Mouse (Mus musculus) gastrocnemius, postnatal 36 days (tissue): ENCODE results near the gene Arid1b. TPM values are rescaled to one million over a fixed set of nuclear protein-coding genes. Genes with fewer than 3 reads are reported as not detected.

Experiments used
- DNase-seq, 2 experiments: peaks; one replicate each; pipeline ENCODE4 v3.0.0; 2022
- intact Hi-C: fragments of 180-260 bp; cut with DNase I; formaldehyde crosslinking; loops from one replicate; pipeline ENCODE4 v1.15.1; 2025
- total RNA-seq, 2 experiments: library from RNA; stranded (reverse); gene quantifications; 2 replicates each; pipeline ENCODE4 v1.2.3; 2021

Arid1b gene
- total RNA-seq, 2 experiments from 2014 or later: 28.6 to 31.6 TPM

DNA sequence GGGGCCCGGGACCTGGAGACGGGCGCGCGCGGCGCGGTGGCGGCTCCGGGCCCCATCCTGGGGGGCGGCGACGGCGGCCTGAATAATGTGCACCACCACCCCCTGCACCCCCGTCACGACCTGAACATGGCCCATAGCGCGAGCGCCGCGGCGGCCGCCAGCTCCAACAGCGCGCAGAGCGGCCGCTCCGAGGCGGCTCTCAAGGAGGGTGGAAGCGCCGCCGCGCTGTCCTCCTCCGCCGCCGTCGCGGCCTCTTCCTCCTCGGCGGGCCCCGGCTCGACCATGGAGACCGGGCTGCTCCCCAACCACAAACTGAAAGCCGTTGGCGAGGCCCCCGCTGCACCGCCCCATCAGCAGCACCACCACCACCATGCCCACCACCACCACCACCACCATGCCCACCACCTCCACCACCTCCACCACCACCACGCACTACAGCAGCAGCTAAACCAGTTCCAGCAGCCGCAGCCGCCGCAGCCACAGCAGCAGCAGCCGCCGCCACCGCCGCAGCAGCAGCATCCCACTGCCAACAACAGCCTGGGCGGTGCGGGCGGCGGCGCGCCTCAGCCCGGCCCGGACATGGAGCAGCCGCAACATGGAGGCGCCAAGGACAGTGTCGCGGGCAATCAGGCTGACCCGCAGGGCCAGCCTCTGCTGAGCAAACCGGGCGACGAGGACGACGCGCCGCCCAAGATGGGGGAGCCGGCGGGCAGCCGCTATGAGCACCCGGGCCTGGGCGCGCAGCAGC is 855 bp downstream of the Arid1b start:
- peak; percentile 56 to 72 for DNase-seq
- intact Hi-C loops: loop anchor here (1.0 to 5.0 kb wide), 3 partner anchors 87 to 218 kb away; no protein-coding TSS in a partner anchor

DNA sequence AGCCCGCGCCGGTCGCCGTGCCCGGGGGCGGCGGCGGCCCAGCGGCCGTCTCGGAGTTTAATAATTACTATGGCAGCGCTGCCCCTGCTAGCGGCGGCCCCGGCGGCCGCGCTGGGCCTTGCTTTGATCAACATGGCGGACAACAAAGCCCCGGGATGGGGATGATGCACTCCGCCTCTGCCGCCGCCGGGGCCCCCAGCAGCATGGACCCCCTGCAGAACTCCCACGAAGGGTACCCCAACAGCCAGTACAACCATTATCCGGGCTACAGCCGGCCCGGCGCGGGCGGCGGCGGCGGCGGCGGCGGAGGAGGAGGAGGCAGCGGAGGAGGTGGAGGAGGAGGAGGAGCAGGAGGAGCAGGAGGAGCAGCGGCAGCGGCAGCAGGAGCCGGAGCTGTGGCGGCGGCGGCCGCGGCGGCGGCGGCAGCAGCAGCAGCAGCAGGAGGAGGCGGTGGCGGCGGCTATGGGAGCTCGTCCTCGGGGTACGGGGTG is 1.5 kb downstream of the Arid1b start:
- intact Hi-C loops: no loop called here
- peak in 1 of 2 experiments; percentile 69 for DNase-seq

DNA sequence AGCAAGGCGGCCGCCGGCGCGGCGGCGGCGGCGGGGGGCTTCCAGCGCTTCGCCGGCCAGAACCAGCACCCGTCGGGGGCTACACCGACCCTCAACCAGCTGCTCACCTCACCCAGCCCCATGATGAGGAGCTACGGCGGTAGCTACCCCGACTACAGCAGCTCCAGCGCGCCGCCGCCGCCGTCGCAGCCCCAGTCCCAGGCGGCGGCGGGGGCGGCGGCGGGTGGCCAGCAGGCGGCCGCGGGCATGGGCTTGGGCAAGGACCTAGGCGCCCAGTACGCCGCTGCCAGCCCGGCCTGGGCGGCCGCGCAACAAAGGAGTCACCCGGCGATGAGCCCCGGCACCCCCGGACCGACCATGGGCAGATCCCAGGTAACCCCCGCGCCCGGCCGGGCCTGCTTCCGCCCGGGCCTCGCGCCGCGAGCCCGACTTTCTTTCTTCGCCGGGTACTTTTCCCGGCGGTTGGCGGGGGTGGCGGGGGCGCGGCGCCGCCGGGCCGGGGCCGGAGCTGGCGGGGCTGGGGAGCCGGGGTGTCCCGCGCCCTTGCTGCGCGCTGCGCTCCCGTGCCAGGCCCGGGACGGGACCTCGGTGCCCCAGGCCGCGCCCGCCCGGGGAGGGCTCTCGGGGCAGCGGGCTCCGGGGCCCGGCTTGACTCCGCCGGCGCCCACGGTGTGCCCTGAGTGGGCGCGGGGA is 2.1 kb downstream of the Arid1b start:
- intact Hi-C loops: no loop called here
- peak; percentile 50 to 65 for DNase-seq

DNA sequence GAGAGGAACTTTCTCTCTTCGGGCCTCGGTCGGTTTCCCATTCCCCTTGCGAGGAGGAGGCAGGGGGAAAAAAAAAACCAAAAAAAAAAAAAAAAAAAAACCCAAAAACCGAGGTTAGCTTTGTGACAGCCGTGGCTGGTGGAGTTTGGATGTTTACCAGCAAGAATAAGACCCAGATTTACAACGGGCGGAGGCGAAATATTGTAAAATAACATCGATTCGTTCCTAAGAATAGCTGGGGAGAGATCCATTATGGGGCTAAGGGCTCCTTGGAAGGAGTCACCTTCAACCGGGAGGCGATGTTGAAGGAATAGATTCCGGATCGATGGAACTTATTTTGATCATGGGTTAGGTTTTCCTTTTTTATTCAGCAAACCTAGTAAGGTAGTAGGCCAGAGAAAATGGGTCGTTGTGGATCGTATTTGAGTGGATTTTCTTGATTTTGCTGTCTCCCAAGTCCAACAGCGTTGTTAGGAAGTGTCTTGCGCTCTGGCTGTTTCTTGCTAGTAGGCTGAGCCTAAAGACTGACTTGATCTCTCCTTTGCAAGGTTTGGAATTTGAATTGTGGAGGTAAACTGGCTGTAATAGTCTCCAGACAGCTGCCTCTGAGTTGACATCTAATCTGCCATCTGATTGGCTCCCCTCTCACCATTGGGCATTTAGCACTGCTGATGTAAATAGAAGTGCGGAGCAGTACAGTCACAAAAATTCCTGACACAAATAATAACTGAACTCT is 2.9 kb downstream of the Arid1b start:
- intact Hi-C loops: no loop called here
- no peak for DNase-seq

DNA sequence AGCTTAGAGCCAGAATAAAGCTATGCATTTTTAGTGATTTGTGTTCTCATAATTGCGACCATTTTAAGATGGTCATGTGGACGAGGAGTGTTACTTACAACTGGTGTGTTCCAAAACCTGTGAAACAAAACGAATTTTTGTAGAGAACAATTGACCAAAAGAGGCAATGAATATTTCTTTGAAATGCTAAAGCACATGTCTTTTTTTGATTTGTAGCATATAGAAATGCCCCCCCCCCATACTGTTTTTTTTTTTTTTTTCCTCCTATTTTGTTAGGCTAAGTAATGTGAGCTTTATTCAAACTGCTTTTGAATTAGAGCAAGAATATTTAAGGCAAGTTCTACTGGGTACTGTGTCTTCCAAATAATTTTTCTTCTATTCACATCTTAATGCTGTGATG is 3.8 kb downstream of the Arid1b start:
- intact Hi-C loops: no loop called here
- no peak for DNase-seq

- no peak for DNase-seq
- intact Hi-C loops: no loop called here
These were observed 5.1 kb downstream of the Arid1b start for GRCm38 (mm10) chr17:4999256-4999655.

GRCm38 (mm10) chr17:5000001-5000400 is 5.9 kb downstream of the Arid1b start:
- intact Hi-C loops: loop anchor here (5.0 kb wide), 1 partner anchor 77 kb away; no protein-coding TSS in a partner anchor
- DNase-seq: no peak

GRCm38 (mm10) chr17:5000871-5001270 is 6.7 kb downstream of the Arid1b start:
- DNase-seq: no peak
- intact Hi-C loops: loop anchor here (5.0 kb wide), 1 partner anchor 76 kb away; no protein-coding TSS in a partner anchor

DNA sequence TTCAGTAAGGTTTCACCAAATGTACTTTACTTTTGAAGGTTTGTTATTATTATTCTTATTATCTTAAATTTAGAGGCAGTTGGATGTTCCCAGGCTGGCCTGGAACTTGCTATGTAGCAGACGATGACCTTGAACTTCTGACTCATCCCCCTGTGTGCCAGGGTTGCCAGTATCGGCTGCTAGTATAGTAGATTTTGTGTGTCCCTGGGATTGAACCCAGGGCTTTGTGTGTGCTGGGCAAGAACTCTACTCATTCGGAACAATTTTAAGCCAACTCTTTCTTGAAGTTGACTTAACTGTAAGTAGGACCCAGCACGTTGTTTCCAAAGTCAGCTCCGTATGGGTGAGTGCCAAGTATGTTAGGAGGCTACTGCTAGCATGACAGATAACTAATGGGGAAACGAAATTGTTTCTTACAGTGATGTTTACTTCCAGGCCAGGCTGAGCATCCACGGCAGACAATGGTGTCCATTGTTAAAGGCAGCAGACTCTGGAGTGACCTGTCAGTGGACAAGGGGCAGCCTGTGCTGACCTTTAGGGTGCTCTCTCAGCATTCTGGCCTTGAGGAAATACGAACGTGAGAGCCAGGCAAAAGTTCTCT is 7.5 kb downstream of the Arid1b start:
- intact Hi-C loops: loop anchor here (5.0 kb wide), 1 partner anchor 76 kb away; no protein-coding TSS in a partner anchor
- no peak for DNase-seq

DNA sequence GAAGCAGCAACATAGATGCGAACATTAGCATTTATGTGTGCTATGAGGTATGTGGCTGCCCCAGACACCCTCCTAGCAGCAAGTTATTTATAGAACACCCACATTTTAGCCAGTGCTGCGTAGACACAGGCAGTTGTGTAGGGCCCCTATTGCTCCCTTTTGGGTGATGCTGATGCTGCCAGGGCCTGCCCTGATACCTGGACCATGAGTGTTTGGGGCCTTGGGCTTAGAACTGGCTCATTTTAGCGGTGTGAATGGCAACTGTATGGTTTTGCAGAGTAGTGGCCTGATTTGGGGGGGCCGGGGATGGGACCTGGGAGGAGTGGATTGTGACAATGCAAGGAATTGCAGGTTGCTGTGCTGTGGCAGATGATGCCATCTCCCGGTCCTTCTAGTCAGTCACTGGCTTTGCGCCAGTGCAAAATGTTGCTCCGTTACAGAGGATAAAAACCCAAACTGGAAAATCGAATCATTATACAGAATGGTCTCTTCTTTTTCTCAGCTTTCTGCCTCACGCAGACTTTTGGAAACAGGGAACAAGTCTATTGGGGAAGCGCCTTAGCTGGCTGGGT is 8.9 kb downstream of the Arid1b start:
- no peak for DNase-seq
- intact Hi-C loops: loop anchor here (5.0 kb wide), 1 partner anchor 74 kb away; no protein-coding TSS in a partner anchor

DNA sequence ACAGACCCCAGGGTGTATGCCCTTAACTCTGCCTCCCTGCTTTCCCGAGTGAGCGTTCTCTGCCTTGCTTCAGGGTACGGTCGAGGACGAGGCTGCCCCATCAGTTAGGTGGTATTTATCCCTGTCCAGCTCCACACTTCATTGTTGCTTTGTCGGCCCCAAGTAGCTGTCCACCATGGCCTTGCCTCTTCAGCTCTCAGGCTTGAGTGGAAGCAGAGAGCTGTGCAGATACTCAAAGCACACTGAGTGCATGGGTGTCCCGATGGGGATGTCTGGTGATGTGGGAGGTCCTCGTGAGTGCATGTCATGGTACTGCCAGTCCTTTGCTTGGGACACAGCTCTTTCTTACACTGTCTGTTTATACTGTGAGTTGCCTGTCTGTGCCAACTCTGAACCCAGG is 10.1 kb downstream of the Arid1b start:
- intact Hi-C loops: loop anchor here (5.0 kb wide), 1 partner anchor 73 kb away; no protein-coding TSS in a partner anchor
- no peak for DNase-seq

DNA sequence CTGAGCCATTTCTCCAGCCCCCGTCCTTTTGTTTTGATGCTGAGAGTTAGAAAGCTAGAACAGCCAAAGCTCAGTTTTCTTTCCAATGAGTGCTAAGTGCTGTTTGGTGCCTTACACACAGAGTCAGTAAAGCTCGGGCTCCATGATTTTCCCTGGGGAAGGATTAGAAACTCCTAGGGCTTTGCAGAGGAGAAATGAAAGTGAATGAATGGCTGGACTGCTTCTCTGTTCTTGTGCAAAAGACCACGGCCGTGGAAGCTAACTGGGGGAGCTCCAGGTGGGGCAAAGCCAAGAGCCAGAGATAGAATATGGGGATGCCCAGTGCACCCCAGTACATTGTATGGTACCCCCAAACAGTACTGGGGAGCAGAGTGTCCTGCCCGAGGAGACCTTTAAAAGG is 10.6 kb downstream of the Arid1b start:
- DNase-seq: no peak
- intact Hi-C loops: loop anchor here (5.0 kb wide), 1 partner anchor 73 kb away; no protein-coding TSS in a partner anchor

- no peak for DNase-seq
- intact Hi-C loops: no loop called here
These were observed 11.2 kb downstream of the Arid1b start for GRCm38 (mm10) chr17:5005285-5005684.

DNA sequence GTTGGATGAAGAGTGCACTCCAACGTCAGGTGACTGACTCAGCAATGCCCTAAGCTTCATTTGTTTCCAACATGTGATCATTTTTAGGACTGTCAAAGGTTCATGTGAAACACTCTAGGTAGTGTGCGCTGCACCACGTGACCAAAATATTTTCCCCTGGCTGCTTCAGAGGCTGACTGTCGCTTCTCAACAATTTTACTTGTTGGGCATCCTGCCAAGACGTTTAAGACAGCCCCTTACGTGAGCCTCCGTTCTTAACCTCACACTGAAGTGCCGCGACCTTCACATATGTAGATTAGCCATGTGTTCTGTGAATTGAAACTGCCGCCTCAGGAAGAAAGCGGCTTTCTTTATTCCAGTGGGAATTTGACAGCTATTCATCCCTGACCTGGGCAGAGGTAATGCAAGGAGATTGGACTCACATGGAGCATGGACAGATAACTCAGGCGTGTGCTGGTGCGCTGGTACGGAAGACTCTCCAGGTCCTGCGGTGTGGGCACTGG is 13.1 kb downstream of the Arid1b start:
- intact Hi-C loops: no loop called here
- DNase-seq: no peak

DNA sequence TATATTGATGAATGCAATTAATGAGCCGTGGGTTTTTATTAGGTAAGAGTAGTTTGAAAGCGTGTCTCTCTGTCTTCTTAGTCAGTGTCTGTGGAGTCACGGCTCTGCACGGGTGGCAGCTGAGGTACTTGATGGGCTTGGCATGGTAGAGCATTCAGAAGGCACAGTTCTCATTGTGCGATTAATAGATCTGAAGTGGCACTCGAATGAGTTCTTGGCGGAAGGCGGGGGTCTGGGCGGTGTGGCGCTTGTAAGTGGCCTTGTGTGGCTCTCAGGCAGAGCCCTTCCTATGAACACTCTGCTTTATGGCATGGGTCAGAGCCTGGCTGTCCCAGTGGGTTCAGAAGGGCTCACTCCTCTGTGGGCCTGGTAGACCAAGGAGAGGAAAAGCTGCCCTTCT is 14.1 kb downstream of the Arid1b start:
- intact Hi-C loops: no loop called here
- no peak for DNase-seq

DNA sequence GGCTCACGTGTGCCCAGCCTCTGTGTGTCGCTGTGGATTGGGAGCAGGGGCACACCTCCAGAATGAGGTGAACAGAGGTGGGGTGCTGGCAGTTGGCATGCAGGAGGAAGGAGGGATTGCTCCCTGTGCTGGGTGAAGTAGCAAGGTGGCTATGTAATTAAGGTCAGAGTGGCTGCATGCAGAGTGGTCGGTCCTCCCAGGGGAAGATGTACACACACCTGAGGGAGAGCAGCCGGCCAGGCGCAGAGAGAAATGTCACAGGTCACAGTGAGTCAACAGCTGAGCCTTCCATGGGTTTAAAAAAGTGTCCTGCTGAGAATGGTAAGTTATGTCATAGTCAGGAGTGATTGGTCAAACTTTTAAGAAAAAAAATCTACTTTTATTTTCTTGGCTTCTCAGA is 14.6 kb downstream of the Arid1b start:
- intact Hi-C loops: no loop called here

DNA sequence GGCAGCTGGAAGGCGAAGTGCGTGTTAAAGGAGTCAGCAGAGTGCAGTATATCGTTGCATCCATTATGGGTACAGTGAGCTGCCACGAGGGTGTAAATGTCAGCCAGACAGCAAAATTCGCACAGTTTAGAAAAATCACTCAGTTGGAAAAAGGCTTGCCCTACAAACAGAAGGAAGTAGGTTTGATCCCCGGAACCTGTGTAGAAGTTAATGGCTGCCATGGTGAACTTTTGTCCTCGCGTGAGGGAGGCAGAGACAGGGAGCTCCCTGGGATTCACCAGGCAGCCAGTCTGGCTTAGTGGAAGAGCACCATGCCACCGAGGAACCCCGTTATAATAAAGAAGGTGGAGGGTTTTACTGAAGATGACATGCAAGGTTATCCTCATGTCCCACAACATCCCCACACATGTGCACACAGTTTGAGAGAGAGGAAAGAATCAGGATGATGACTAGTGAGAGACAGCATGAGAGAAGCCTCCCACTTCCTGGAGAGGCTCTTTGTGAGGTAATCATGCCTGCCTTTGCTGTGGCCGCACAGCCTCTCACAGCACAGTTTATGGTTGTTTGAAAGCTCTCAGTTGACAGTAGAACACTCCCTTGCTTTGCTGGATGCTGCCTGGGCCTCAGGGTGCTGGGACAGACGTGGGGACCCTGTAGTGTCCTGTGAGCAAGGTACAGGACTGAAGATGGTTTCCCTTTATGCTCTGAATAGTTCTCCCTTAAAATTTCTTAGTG is 15.6 kb downstream of the Arid1b start:
- no peak for DNase-seq
- intact Hi-C loops: no loop called here

More for the DNA sequence above, 14.6 kb downstream of the Arid1b start:
- no peak for DNase-seq

DNA sequence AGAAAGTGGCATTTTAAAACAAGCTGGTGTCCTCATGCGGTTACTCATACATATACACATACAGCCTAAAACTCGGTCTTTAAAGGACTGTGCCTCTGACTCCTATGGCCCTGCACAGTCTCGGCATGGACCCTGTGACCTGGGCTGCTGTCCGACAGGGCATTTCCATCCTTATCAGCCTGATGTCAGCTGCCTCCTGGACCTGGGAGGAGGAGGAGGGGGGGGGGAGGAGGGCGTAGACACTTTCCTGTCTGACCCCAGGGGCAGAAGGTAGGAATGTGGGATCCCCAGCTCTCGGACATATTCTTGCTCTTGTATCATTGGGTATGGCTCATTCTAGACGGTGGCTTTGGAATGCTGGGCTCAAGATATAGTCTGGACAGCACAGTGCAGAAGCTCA is 16.6 kb downstream of the Arid1b start:
- no peak for DNase-seq
- intact Hi-C loops: no loop called here

- DNase-seq: no peak
- intact Hi-C loops: no loop called here
These were observed 18.0 kb downstream of the Arid1b start for GRCm38 (mm10) chr17:5012091-5012490.
